Mouse (Mus musculus): ENCODE results near the gene Anp32b. TPM values are rescaled to one million over a fixed set of nuclear protein-coding genes. Genes with fewer than 3 reads are reported as not detected.

Anp32b gene
- polyA plus RNA-seq, 1 experiment from 2014 or later = 63.2 TPM

DNA sequence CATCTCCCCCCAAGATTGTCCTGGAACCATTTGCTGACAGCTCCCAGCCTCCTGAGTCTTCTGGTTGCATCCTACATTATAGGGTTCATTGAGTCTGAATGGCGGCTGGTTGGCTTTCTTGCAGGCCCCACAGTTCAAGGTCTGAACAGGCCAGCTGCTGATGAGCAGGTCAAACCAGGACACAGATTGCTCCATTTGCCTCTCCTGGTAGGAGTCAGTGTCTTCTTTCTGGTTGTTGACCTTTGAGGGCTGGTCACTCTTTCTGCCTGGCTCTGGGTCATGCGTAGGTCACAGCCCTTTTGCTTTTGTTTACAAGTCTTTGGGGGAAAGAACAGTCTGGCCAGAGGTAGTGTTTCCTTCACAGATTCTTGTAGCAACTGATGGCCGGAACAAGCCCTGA, 47.8 kb downstream of the Anp32b start:
- Histone ChIP-seq H3K4me3 (replicated peaks; ENCODE audit: low read length) (no peak overlapping the region), H3K9ac (no peak overlapping the region), H3K27me3 (ENCODE audit: control insufficient read depth, insufficient read depth, low read length) (no peaks in the 10 kb centered on the region), H3K36me3 (replicated peaks; ENCODE audit: control insufficient read depth, insufficient read depth) (peaks cover 55% of the 10 kb centered on the region), H3K4me2 (replicated peaks) (no peak overlapping the region), H3K9me3 (ENCODE audit: control insufficient read depth, low read length) (no peaks in the 10 kb centered on the region), H3K4me1 (replicated peaks; ENCODE audit: control insufficient read depth, insufficient read depth, low read length) (no peaks in the 10 kb centered on the region), H3K27ac (no peak overlapping the region)
- no peak for DNase-seq (ENCODE audit: low spot score)
- WGBS = 46% methylated on average over 3 of the region's 3 CpGs
- ATAC-seq (ENCODE audit: low FRiP score) = no peak

DNA sequence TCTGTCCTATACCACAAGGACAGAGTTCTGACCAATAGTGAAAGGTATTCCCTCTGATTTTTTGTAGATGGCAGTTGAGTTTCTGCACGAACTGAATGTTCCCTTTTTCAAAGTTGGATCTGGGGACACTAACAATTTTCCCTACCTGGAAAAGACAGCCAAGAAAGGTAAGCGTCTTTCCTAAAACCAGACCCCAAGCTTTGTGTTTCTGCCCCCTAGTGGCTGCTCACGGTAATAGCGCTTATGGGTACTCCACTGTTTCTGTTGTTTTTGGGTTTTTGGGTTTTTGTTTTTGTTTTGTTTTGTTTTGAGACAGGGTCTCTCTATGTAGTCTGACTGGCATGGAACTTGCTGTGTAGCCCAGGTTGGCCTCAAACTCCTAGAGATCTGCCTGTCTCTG, 48.3 kb downstream of the Anp32b start:
- no peaks in the 10 kb centered on the region for H3K27me3 ChIP-seq (ENCODE audit: control insufficient read depth, insufficient read depth, low read length)
- H3K9me3 ChIP-seq (ENCODE audit: control insufficient read depth, low read length) = no peaks in the 10 kb centered on the region
- peaks cover 55% of the 10 kb centered on the region for H3K36me3 ChIP-seq (replicated peaks; ENCODE audit: control insufficient read depth, insufficient read depth)
- ATAC-seq (ENCODE audit: low FRiP score) (no peak), DNase-seq (ENCODE audit: low spot score) (peak; percentile 67)
- 17% methylated on average over 4 of the region's 4 CpGs for WGBS
- H3K4me2 ChIP-seq (replicated peaks) = no peak overlapping the region
- H3K27ac ChIP-seq = no peak overlapping the region
- H3K9ac ChIP-seq = no peak overlapping the region
- no peak overlapping the region for H3K4me3 ChIP-seq (replicated peaks; ENCODE audit: low read length)
- no peaks in the 10 kb centered on the region for H3K4me1 ChIP-seq (replicated peaks; ENCODE audit: control insufficient read depth, insufficient read depth, low read length)

GRCm38 (mm10) chr4:46502606-46503502, 52.2 kb downstream of the Anp32b start:
- Histone ChIP-seq H3K4me2 (replicated peaks) (no peak overlapping the region), H3K9ac (no peak overlapping the region), H3K27me3 (ENCODE audit: control insufficient read depth, insufficient read depth, low read length) (no peaks in the 10 kb centered on the region), H3K27ac (no peak overlapping the region), H3K36me3 (replicated peaks; ENCODE audit: control insufficient read depth, insufficient read depth) (peaks cover 40% of the 10 kb centered on the region), H3K9me3 (ENCODE audit: control insufficient read depth, low read length) (no peaks in the 10 kb centered on the region), H3K4me1 (replicated peaks; ENCODE audit: control insufficient read depth, insufficient read depth, low read length) (no peaks in the 10 kb centered on the region; the same call in 1 of the 2 replicates), H3K4me3 (replicated peaks; ENCODE audit: low read length) (no peak overlapping the region)
- WGBS = 57% methylated on average over 16 of the region's 16 CpGs
- no peak for DNase-seq (ENCODE audit: low spot score)
- no peak for ATAC-seq (ENCODE audit: low FRiP score)

DNA sequence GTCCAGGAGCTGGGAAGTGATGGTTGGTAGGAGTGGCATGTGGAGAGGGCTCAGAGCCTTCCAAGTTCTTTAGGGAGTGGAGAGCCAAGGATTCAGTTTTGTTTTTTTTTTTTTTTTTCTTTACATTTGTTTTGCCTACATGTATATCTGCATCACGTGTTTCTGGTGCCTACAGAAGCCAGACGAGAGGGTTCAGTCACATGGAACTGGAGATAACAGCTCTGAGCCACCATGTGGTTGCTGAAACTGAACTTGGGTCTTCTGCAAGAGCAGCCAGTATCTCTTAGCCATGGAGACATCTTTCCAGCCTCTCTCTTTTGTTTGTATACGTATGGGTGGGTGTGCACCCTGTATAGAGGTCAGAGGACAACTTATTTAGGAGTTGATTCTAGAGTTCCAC, 53.2 kb downstream of the Anp32b start:
- H3K9ac ChIP-seq = no peak overlapping the region
- no peaks in the 10 kb centered on the region for H3K27me3 ChIP-seq (ENCODE audit: control insufficient read depth, insufficient read depth, low read length)
- ATAC-seq (ENCODE audit: low FRiP score) = no peak
- H3K9me3 ChIP-seq (ENCODE audit: control insufficient read depth, low read length) = no peaks in the 10 kb centered on the region
- H3K36me3 ChIP-seq (replicated peaks; ENCODE audit: control insufficient read depth, insufficient read depth) = peaks cover 40% of the 10 kb centered on the region
- H3K4me2 ChIP-seq (replicated peaks) = no peak overlapping the region
- WGBS = 85% methylated on average over 3 of the region's 3 CpGs
- no peaks in the 10 kb centered on the region; the same call in 1 of the 2 replicates for H3K4me1 ChIP-seq (replicated peaks; ENCODE audit: control insufficient read depth, insufficient read depth, low read length)
- no peak overlapping the region for H3K27ac ChIP-seq
- DNase-seq (ENCODE audit: low spot score) = no peak
- no peak overlapping the region for H3K4me3 ChIP-seq (replicated peaks; ENCODE audit: low read length)

- ATAC-seq (ENCODE audit: low FRiP score) (no peak), DNase-seq (ENCODE audit: low spot score) (no peak)
- Histone ChIP-seq H3K4me3 (replicated peaks; ENCODE audit: low read length) (no peak overlapping the region), H3K27ac (no peak overlapping the region), H3K9me3 (ENCODE audit: control insufficient read depth, low read length) (no peaks in the 10 kb centered on the region), H3K36me3 (replicated peaks; ENCODE audit: control insufficient read depth, insufficient read depth) (peaks cover 30% of the 10 kb centered on the region), H3K4me2 (replicated peaks) (no peak overlapping the region), H3K9ac (no peak overlapping the region), H3K4me1 (replicated peaks; ENCODE audit: control insufficient read depth, insufficient read depth, low read length) (no peaks in the 10 kb centered on the region; the same call in 1 of the 2 replicates), H3K27me3 (ENCODE audit: control insufficient read depth, insufficient read depth, low read length) (no peaks in the 10 kb centered on the region)
- 50% methylated on average over 8 of the region's 8 CpGs for WGBS
These were observed 54.8 kb downstream of the Anp32b start for GRCm38 (mm10) chr4:46505361-46506057.

GRCm38 (mm10) chr4:46506801-46507610, 56.3 kb downstream of the Anp32b start:
- peak; percentile 97 for ATAC-seq (ENCODE audit: low FRiP score)
- peak overlapping the region; percentile 78 for H3K27ac ChIP-seq
- DNase-seq (ENCODE audit: low spot score) = peak; percentile 88
- no peaks in the 10 kb centered on the region for H3K9me3 ChIP-seq (ENCODE audit: control insufficient read depth, low read length)
- peak overlapping the region; percentile 79 for H3K9ac ChIP-seq
- no peaks in the 10 kb centered on the region; the same call in 1 of the 2 replicates for H3K4me1 ChIP-seq (replicated peaks; ENCODE audit: control insufficient read depth, insufficient read depth, low read length)
- WGBS = under 1% methylated on average over 93 of the region's 94 CpGs
- H3K4me2 ChIP-seq (replicated peaks) = peak overlapping the region; percentile 81
- no peaks in the 10 kb centered on the region for H3K27me3 ChIP-seq (ENCODE audit: control insufficient read depth, insufficient read depth, low read length)
- peak overlapping the region; percentile 65 for H3K4me3 ChIP-seq (replicated peaks; ENCODE audit: low read length)
- peaks cover 18% of the 10 kb centered on the region; the same call in 1 of the 2 replicates for H3K36me3 ChIP-seq (replicated peaks; ENCODE audit: control insufficient read depth, insufficient read depth)

GRCm38 (mm10) chr4:46507736-46508460, 57.2 kb downstream of the Anp32b start:
- no peaks in the 10 kb centered on the region; the same call in 1 of the 2 replicates for H3K4me1 ChIP-seq (replicated peaks; ENCODE audit: control insufficient read depth, insufficient read depth, low read length)
- 0 out of 2 replicates have a peak, but pooled peaks cover 9% of the 10 kb centered on the region for H3K36me3 ChIP-seq (replicated peaks; ENCODE audit: control insufficient read depth, insufficient read depth)
- no peaks in the 10 kb centered on the region for H3K9me3 ChIP-seq (ENCODE audit: control insufficient read depth, low read length)
- DNase-seq (ENCODE audit: low spot score) (peak; percentile 74), ATAC-seq (ENCODE audit: low FRiP score) (no peak)
- no peaks in the 10 kb centered on the region for H3K27me3 ChIP-seq (ENCODE audit: control insufficient read depth, insufficient read depth, low read length)
- peak overlapping the region; percentile 65 for H3K4me3 ChIP-seq (replicated peaks; ENCODE audit: low read length)
- H3K27ac ChIP-seq = no peak overlapping the region
- 9% methylated on average over 16 of the region's 16 CpGs for WGBS
- peak overlapping the region; percentile 81 for H3K4me2 ChIP-seq (replicated peaks)
- H3K9ac ChIP-seq = no peak overlapping the region

DNA sequence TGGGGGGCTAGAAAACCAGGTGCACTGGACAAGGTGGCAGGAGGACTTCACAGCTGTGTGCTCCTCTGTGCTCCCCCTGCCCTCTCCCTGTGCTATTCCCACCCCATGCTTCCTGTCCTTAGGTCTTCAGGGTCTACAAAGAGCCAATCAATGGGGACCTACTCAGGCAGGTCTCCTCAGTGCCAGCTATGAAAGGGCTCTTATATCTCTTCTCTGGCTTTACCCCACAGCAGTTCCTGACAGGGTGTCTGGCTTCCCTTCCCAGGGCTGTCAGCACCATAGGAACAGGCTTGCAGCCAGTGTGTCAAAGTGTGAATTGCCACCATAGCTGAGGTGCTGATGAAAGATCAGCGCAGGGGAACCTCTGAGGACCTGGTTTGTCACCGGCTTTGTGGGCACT, 69.8 kb downstream of the Anp32b start:
- H3K27ac ChIP-seq = no peak overlapping the region
- no peaks in the 10 kb centered on the region for H3K36me3 ChIP-seq (replicated peaks; ENCODE audit: control insufficient read depth, insufficient read depth)
- no peak for ATAC-seq (ENCODE audit: low FRiP score)
- no peak for DNase-seq (ENCODE audit: low spot score)
- no peak overlapping the region for H3K9ac ChIP-seq
- H3K4me2 ChIP-seq (replicated peaks) = no peak overlapping the region
- no peaks in the 10 kb centered on the region for H3K9me3 ChIP-seq (ENCODE audit: control insufficient read depth, low read length)
- no peaks in the 10 kb centered on the region for H3K4me1 ChIP-seq (replicated peaks; ENCODE audit: control insufficient read depth, insufficient read depth, low read length)
- WGBS = 88% methylated on average over 2 of the region's 2 CpGs
- no peaks in the 10 kb centered on the region for H3K27me3 ChIP-seq (ENCODE audit: control insufficient read depth, insufficient read depth, low read length)
- no peak overlapping the region for H3K4me3 ChIP-seq (replicated peaks; ENCODE audit: low read length)
